Mouse (Mus musculus) hematopoietic stem cell, adult 5-6 weeks (primary cell): ENCODE data around the gene Zmym6. TPM values are rescaled to one million over a fixed set of nuclear protein-coding genes. Genes with fewer than 3 reads are reported as not detected.
"Not testable (repeated sequence)": the region's sequence is repeated elsewhere in the genome, so short reads cannot be mapped to it uniquely, and the experiment has no call there.

ENCODE experiments used
- ATAC-seq, 2 experiments: fragments of 125-278 bp in 1 of 2; replicated peaks in 1 of 2; 2 replicates each; pipeline ENCODE4 v1.8.0; 2016 to 2017; ENCODE audit warnings: inconsistent platforms in 2 of 2, mild to moderate bottlenecking in 2 of 2, moderate number of reproducible peaks in 2 of 2, low read depth in 1 of 2, moderate TSS enrichment in 1 of 2; ENCODE audit not compliant: low FRiP score in 2 of 2, poor library complexity in 2 of 2, severe bottlenecking in 2 of 2, insufficient read depth in 1 of 2, low TSS enrichment in 1 of 2
- total RNA-seq: library from RNA; stranded (forward); fragments of 172-1452, 232-1000 nt; gene quantifications from 2 replicates; pipeline ENCODE4 v1.2.3, GENCODE M21; 2017

The Zmym6 gene
- total RNA-seq, 1 experiment from 2014 or later: 25.2 TPM

DNA sequence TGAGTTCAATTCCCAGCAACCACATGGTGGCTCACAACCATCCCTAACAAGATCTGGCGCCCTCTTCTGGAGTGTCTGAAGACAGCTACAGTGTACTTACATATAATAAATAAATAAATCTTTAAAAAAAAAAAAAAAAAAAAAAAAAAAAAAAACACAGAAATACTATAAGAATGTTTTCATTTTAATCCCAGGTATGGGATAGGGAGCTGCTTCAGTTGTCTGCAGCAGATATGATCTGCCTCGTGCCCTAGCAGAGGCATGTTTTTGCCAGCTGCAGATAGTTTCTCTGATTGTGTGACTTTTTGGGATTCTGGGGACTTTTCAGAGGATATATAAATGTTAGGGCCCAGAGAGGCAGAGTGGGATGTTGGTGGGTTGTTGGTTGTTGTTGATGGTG, 22.4 kb downstream of the Zmym6 start:
- ATAC-seq: not testable (repeated sequence)

DNA sequence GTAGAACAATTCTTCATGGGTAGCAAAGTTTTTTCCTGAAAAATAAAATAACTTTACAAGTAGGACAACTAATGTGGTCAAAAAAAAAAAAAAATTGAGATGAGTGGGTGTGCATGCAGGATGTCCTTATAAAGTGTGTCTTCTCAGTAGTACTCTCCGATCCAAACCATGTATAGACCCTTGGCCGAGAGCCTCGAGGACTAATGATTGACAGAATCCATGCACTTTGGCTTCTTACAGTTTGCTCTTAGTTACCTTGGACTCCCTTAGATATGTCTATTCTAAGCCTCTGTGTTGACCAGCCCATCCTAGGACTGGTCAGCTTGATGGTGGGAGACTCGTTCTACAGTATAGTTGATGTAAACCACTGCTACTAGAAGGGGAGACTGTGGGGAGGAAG, 30.4 kb downstream of the Zmym6 start:
- ATAC-seq: no peak

DNA sequence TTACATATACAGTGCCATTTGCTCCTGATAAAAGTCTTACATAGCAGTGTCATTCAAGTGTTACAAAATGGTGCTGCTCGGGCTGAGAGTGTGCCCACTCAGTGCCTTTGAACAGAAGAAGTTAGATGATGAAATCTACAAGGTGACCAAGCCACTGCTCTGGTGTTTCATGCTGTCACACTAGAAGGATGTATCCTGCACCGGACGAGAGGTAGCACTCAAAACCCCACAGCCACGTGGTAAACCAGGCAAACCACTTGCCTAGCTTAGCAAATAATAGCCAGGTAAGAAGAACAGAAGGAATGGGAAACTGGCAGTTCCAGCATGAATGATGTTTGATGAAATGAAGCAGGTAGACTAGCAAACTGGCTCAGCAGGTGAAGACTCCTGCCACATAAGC, 33.4 kb downstream of the Zmym6 start:
- ATAC-seq: no peak

DNA sequence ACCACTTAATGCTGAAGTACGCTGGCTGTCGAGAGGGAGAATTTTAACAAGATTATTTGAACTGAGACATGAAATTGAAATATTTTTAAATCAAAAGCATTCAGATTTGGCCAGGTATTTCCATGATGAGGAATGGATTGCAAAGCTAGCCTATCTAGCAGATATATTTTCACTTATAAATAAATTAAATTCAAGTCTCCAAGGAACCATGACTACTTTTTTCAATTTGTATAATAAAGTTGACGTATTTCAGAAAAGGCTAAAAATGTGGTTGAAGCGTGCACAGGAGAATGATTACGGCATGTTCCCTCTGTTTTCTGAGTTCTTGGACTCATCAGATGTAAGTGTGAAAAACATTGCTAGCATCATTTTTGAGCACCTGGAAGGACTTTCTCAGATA, 46.2 kb downstream of the Zmym6 start, which contains the start of gene Tmem35b:
Gene Tmem35b (plus strand): TSS at position 301 of the 400 bp plus-strand sequence.
- ATAC-seq: no peak

DNA sequence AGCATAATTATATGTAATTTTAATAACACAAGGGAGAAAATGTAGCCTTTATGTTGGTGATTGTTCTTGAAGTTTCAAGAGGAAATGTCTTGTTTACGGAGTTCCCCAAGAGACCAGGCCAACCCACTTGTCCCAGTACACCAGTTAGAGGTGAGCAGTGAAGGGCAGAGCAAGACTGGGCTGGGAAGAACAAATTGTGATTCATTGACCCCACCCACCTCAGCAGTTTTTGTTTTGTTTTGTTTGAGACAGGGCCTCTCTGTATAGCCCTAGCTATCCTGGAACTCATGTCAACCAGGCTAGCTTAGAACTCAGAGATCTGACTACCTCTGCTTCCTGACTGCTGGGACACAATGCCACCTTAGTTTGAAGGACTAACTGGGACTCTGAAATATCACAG, 47.1 kb downstream of the Zmym6 start:
- no peak for ATAC-seq

DNA sequence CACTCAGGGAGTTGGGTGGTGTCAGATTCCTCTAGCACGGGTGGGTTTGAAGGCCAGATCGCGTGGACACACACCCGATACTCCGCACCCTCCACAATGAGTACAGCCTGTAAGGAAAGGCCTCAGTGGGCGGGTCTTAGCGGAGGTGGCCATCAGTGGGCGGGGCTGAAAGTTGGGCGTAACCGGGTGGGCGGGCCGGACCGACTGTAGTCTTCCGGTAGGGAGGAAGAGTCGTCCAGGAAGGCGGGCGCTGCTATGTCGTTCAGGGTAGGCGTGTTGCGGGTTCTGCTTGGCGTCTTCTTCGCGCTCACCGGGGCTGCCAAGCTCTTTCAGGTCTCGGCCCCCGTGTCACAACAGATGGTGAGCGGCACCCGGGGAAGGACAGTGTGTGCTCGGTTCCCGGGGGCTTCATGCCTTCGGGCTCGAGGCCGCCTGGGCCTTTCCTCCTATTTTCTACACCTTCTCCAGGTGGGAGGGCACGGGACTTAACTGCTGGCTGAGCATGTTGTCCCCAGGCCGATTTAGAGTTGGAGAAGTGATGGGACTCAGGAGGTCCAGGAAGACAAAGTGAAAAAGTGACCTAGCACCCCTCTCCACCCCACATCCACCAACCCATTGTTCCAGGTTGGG, 48.8 kb downstream of the Zmym6 start:
- ATAC-seq: peak; percentile 98 to 99

DNA sequence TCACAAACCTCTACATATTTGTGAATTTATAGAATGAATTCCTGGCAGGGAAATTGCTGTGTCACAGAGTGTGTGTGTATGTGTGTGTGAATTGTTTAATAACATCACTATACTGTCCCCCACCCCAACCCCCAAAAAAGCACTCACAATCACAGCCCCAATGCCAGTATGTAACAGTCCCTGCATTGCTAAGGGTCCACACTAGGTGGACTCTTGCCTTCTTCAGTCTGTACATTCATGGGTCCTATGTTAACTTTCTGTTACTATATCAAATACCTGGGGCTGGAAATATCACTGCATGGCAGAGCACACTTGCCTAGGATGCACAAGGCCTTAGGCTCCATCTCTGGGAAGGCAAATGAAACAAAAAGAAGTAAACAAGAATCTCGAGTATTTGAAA, 57.5 kb downstream of the Zmym6 start:
- ATAC-seq: no peak

DNA sequence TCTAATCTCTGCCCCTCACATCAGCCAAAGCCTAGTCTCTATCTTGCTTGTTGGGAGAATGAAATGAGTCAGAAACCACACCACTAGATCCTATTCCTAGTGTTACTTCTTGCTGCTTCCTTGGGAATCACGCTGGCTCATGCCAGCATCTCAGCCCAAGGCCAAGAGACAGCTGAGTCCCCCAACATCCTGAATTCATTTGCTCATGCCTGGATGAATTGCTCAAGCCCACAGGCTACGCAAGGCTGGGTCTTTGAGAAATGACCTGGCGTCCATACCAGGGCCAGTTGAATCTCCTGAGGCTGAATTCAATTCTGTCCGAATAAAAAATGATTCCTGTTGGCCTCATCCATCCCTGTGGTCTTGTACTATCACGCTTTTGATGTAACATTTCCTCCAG, 60.4 kb downstream of the Zmym6 start:
- no peak for ATAC-seq

DNA sequence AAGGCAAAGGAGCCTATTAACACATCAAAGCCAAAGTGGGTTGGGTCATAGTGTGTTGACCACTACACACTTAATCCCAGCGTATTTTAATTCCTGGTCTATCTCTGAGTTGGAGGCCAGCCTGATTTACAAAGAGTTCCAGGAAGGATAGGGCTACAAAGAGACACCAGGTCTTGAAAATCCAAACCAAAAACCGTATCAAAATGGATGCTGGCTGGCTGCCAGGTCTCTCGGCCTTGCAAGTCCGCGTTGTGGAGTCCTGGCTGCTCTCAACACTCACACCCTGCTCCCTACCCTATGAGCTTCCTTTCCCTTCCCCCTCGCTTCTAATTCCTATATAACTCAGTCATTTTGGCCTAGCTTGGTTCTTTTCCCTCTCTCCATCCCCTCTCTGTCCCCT, 61.3 kb downstream of the Zmym6 start:
- ATAC-seq: no peak

DNA sequence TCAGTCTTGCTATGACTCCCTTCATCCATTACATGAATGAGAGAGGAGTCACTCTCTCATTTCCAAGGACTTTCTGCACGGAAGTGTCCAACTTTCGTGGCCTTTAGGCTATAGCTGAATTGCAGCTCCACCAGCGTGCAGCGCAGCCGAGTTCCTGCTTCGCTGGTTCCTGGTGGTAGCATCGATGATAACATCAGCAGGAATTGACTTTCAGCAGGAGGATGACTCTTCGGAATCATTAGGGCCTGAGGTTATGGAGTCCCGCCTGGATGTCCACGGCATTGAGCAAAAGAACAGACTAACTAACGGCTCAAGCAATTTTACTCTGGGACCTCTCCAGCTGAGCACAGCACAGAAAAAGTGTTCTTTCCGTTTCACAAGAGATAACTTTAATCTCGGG, 72.8 kb downstream of the Zmym6 start:
- no peak for ATAC-seq

DNA sequence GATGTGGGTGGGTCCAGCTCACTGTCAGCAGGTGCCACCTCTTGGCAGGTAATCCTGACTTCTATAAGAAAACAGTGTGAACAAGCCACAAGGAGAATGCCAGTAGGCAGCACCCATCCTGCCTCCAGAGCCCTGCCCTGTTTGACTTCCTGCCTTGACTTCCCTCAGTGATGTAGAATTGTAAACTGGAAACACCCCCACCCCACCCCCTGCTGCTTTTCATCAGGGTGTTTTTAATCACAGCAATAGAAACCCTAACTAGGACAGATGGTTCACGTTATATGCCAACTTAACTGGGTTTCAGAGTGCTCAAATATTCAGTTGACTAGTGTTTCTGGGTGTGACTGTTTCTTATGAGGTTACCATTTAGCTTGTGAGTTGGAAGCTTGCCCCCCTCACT, 76.2 kb downstream of the Zmym6 start:
- no peak for ATAC-seq

DNA sequence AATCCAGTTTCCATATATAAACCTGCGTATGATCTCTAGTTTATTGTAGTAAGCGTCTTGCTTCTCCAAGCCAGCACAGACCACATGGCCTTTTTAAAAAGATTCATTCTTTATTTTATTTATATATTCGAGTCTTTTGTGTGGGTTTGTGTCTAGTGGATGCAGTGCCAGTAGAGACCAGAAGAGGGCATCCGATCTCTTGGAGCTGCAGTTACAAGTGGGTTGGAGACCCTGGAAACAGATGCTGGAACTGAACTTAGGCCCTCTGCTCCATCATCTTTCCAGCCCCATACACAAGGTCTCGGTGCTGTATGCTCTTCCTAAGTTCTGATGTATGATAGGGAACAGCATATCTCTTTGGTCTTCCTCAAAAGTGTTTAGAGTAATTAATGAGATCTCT, 78.6 kb downstream of the Zmym6 start:
- ATAC-seq: no peak

DNA sequence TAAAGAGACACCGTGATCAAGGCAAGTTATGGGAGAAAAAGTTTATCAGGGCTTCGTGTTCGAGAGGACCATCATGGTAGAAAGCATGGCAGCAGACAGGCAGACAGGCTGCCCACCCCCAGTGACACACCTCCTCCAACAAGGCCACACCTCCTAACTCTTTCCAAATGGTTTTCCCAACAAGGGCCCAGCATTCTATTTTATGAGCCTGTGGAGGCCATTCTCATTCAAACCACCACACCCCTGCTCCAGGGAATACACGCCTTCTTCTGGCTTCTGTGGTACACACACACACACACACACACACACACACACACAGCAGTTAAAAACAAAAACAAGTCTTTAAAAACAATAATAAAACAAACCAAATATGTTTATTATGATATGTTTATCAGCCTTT, 80.6 kb downstream of the Zmym6 start:
- no peak for ATAC-seq

DNA sequence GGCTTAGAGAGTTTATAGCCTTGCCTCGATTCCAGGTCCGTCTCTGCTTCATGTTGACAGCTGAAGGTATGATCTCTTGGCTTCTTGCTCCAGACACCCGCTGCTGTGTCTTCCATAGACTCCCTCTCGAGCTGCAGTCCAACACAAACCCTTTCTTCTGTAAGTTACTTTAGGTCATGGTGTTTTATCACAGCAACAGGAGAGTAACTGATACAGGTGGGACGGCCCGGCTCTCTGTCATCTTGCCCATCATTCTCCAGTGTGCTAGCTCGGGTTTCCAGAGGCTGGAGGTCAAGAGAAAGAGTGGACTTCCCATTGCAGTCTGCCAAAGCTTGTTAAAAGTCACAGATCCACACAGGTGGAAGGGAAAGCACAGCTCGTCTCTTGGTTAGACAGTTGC, 86.7 kb downstream of the Zmym6 start:
- no peak for ATAC-seq

DNA sequence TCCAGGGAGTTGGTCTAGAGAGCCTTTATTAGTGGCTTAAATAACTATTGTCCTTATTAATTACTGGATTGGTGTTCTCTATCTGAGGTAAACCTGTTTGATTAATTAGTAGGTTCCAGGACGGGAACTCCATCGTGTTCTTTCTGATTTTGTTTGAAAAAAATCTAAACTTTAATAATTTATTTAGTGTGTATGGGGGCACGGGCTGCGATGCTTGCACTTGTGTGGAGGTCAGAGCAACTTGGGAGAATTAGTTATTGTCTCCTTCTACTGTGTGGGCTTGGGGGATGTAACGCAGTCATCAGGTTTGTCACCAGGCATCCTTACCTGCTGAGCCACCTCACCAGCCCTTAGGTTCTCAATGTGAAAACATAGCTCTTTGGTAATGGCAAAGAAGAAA, 89.9 kb downstream of the Zmym6 start:
- no peak for ATAC-seq

DNA sequence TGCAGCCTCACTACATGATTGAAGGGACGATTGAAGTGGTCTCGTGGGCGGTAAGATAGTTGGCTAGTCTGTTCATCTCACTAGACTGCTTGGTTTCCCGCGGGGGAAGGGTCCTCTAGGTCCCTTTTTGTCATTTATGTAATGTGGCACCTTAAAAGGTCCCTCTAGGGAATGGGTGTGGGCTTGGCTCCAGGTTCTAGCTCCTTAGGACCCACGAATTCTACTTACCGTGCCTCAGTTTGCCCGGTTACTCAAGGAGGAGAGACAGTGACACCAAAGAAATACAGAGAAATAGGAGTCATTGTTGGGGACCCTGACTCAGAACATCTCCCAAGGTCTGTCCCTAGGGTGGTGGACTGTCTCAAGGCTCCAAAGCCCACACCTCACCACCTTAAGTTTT, 90.5 kb downstream of the Zmym6 start:
- ATAC-seq: no peak

DNA sequence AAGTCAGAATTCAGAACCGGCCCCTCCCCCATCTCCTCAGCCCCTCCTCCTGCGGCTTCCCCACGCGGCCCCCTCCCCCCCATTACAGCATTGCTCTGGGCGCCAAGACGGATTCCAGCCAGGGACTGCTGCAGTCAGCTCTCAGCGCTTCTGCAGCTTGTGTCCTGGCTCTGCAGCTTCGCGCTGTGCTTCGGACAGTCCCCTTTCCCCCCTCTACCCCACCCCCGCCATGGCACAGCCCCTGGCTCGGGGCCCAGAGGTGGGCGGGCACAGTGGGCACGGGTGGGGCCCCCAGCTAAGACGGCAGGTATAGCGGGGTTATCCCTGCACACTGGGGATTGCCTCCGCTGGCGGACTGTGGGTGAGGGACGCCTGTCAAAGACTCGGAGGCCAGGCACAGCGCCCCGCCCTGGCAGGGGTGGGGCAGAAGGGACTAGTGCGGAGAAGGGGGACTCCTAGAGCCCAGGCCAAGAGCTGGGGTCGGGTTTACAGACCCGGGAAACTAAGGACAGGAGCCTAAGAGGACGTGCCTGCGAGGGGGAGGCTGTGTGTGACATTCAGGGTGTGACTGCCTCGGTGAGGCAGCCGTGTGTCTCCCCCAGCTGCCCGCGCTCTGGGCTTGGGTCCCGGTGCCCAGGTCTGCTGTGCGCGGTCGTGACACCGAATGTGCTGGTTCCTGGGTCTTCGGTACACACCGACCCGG, 91.2 kb downstream of the Zmym6 start:
- ATAC-seq: peak; percentile 7 to 43; a peak in 1 of 4 replicates

DNA sequence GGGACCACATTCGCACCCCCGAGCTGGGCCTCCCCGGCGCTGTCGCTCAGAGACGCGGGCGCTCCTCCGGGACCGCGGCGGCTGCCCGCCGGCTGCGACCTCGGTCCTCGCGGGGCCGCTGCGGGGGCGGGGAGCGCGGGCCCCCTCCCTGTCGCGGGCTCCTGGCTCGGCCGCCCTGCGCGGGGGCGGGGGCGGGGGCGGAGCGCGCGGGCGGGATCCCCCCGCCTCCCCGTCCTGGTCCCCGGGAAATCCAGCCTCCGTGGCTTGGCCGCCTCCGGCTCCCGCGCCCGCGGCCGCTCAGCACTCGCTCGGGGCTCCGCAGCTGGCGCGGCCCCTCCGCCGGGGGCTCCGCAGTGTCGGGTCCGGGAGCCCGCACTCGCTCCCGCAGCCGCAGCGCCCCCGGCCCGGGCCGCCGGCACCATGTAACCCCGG, 91.7 kb downstream of the Zmym6 start, which contains the start of gene Dlgap3:
Gene Dlgap3 (plus strand): TSS at position 291 of the 432 bp plus-strand sequence.
- ATAC-seq: no peak
